Mouse (Mus musculus) liver, postnatal 0 days (tissue): ENCODE data around the gene Aspdh.

Source experiments
- CTCF ChIP-seq: sonication (generic); IDR thresholded peaks from 2 replicates; pipeline ENCODE4 v1.5.1; 2016; ENCODE audit warnings: antibody characterized with exemption, low read depth
- EP300 ChIP-seq: IDR thresholded peaks from 2 replicates; pipeline ENCODE4 v1.6.1; 2016; ENCODE audit warnings: antibody characterized with exemption, low read depth, mild to moderate bottlenecking

DNA sequence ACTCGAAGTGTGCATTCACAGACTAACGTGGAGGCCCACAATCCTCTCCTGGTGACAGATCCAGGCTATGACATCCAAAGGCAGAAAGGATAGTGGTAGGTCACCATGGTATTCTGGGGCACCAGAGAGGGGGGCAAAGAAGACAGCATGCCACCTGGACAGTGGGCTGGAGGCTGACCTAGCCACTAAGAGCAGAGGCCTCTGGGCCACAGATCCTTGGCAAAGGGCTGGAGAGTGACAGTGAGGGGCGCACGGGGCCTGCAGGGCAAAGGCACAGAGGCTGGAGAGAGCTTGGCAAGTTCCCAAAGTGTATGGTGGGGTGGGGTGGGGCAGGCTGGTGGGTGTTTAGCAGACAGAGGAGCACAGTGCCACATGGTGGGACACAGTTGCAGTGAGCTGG is 25.1 kb downstream of the Aspdh start:
- TF ChIP-seq EP300 (no peak), CTCF (no peak)
